Mouse (Mus musculus) heart, adult 9 months (tissue): ENCODE measurements around the gene Hist3h2a.
"Not testable (repeated sequence)": the region's sequence is repeated elsewhere in the genome, so short reads cannot be mapped to it uniquely, and the experiment has no call there.

Experiments
- DNase-seq, 2 experiments: peaks; one replicate each; pipeline ENCODE4 v3.0.0; 2022; ENCODE audit warnings: low spot score in 2 of 2

Hist3h2a gene

DNA sequence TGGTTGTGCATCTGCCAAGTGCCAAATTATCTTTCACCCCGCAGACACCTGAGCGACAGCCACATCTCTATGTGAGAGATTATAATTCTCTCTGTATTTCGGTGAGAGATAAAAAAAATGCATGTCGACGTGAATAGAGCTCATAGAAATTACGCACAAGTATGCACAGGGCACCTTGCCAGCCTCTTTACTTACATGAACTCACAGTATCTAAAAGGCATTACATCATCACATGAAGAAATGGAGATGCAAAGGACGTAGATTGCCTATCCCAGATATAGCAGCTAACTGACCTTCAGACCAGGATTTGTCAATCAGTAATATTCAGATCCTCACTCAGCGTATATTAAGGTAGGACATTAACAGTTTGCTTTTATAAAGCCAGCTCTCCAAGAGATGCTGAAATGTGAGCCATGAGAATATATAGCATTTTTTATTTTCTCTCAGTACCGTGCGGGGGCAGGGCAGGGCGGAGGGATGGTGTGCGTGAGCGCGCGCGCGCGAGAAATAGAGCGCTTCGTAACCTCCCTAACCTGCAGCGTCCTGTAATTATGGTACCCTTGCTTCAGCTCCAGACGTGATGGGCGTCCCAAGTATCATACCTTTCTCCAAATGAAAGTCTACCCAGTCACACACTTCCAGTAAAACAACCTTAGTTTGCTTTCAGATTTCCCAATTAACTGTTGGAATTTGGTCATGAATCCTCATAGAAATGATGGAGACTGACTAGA, 6.5 kb upstream of the Hist3h2a start:
- DNase-seq, result no peak

DNA sequence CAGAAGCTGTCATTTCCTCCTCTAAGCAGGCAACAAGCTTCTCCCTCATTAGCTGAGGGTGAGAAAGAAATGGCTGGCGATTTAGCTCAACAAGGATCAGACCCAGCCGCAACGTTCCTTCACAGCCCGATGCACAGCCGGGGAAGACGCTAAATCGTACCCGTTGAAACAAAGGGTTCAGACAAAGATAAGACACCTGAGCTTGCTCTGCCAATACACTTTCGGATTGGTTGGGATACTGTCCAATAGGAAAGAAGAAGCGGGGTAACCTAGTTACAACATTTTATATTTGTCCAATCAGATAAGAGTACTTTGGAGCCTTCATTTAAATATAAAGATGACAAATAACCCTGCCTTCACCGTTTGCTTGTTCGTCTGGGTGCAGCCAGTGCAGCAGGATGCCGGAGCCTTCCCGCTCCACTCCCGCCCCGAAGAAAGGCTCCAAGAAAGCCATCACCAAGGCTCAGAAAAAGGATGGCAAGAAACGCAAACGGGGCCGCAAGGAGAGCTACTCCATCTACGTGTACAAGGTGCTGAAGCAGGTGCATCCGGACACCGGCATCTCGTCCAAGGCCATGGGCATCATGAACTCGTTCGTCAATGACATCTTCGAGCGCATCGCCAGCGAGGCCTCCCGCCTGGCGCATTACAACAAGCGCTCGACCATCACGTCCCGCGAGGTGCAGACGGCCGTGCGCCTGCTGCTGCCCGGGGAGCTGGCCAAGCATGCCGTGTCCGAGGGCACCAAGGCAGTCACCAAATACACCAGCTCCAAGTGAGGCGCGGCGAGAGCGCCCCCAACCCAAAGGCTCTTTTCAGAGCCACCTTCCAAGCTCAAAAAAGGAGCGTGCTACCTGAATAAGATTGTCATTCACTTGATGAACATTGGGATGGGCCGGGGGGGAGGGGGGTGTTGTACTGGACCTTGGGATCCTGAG, 5.7 kb upstream of the Hist3h2a start, which contains the start of gene Hist3h2ba:
TSS of gene Hist3h2ba (plus strand) at position 379 of the 938 bp plus-strand sequence.
- peak; percentile 69 to 86 for DNase-seq

DNA sequence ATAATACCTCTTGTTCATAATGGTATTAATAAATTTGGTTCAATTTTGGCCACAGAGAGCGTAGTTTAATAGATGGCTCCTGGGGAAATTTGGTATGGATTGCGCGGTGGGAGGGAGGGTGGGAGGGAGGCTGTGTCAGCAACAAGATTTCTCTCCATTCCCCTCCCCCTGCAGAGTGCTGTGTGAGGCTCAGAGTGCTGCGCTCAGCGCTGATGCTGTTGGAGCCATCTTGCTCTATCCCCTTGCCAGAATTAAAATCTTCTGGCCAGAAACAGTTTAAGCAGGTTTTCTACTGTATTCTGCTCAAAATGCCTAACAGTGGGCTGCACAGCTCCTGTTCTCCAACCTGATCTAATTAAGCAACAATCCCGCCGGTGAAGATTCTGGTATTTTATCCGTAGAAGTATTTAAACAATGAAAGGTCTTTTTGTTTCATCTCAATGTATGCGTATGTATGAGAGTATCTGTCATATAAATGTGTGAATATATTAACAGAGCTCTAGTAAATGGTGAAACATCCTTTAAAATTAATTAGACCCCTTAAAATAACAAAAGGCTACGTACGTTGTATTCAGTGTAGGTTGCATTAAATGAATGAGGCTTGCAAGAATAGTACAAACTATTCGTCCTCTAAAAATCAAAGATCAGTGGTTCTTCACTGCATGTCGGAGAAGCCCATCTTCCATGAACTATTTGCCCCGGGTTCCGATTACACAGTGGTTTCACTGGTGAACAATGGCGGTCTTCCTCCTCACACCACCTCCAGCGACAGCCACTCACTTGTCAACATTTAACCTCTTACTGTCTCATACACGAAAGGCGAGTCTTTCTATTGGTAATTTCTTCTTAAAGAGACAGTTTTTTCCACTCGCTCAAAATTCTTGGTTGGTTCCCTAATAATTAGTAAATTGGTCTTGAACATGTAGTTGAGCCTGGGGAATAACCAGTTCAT, 4.7 kb upstream of the Hist3h2a start:
- no peak for DNase-seq

DNA sequence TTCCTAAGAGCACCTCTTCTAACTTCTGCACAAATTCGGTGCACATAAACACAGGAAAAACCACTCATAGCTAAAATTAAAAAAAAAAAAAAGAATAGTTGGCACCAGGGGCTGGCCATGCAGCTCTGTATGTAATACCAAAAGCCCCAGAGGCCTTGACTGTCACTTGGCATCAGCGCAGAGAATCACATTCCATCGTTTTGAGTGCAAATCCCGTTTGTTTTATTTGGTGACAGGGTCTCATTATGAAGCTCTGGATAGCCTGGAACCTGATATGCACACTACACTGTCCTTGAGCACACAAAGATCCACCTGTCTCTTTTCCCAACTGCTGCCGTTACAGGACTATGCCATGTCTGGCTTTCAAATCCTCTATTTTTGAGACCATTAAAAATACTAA, 3.3 kb upstream of the Hist3h2a start:
- DNase-seq, result no peak

DNA sequence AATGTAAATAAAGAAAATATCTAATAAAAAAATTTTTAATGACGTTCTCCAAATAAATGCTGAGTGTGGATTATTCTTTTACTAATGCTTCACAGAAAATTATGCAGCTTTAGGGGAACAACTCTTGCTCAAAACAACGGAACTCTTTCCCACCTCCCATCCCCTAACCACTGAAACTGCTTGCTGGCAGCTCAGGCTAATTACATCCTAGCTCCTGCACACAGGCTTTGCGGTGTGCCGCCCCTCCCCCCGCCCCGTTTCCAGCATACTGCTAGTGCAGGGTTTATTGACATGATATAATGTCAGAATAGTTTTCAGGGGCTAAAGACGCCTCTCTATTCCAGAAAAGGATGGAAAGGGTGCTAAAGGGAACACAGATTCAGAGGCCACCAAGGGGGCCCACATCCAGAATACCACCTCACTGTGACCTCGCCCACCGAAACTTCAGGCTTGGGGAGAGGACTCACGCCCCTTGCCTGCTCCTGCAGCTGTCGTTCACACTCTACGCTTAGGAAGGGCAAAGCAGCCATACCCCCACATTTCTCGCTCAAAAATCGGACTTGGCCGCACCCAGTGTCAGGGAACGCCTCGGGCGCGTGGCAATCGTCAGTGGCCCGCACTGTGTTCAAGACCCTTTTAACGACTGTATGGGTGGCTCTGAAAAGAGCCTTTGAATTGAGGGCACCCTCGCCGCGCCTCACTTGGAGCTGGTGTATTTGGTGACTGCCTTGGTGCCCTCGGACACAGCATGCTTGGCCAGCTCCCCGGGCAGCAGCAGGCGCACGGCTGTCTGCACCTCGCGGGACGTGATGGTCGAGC, 925 bp upstream of the Hist3h2a start:
- peak in 1 of 2 experiments; percentile 24 for DNase-seq

DNA sequence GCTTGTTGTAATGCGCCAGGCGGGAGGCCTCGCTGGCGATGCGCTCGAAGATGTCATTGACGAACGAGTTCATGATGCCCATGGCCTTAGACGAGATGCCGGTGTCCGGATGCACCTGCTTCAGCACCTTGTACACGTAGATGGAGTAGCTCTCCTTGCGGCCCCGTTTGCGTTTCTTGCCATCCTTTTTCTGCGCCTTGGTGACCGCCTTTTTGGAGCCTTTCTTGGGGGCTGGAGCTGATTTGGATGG, 390 bp upstream of the Hist3h2a start:
- not testable (repeated sequence) for DNase-seq

DNA sequence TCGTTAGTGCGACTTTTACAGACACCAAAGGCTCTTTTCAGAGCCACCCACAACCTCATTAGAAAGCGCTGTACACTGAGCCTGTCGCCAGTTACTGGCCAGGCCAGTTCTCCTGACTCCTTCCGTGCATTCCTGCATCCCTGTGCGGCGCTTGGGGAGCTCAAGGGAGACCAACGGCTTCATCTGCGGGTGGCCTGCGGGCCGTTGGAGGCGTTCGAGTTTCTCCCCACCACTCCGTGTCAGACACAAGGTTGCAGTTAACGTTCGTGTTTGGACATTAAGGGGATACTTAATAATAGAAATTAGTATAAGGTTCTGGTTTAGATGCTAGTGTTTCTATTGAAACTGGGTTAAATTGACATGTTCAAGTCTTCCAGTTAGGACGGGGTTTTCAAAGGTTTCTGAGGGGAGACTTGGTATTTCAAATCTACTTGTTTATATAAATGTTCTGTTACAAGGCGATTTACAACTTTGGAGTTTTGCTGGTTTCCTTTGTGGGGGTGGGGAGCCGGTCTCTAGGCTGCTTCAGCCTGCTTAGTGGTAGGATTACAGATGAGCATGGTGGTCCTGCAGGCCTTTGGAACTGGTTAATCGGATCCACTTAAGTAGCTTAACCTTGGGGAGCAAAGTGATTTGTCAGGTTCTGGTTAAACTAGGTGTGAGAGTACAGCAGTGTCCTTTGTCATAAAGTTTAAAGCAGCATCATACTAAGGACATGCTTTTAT, 820 bp downstream of the Hist3h2a start:
- no peak for DNase-seq

DNA sequence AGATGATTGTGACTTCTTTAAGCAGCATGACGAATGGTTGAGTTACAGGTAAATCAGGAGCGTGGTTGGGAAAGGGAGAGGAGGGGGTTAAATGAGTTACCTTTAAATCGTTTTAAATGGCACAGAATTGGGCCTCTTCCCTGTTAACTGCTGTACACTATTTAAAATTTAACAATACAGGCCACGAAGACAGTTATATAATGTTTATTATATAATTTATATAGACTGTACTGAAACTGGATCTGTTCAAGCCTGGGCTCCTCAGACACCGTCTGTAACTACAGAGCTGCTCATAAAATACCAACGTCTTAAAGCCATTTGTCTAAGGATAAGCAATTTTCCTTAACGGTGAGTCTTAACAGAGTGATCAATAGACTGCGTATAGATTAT, 1.4 kb downstream of the Hist3h2a start:
- DNase-seq, result no peak

DNA sequence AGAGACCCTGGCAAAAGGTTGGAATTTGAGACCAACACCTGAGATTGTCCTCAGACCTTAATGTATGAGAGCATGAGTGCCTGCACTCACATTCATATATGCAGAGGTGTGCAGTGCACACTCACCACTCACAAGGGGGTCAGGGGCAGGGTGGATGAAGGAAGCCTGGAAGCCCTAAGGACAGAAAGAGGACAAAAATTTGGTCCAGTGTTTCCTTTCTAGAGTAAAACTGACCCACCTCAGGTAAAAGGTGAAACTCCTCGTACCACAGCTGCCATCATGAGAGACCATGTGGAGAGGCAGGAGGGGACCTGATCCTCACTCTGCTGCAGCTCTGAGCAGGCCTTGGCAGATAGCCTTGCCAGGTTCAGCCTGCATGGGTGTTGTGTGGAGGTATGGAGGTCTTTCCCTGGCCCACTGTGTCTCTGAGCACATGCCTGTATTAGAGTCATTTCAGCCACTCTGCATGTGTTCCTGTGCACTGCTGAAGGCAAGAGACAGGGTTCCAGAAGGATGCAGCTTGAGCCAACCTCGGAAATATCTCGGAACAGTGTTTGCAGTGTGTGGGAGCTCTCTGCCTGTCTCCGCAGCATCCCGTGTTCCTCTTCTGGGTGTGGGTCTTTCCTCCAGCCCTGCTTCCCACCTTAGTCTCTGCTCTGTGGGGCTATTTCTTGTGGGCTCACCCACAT, 2.9 kb downstream of the Hist3h2a start:
- DNase-seq, result no peak

DNA sequence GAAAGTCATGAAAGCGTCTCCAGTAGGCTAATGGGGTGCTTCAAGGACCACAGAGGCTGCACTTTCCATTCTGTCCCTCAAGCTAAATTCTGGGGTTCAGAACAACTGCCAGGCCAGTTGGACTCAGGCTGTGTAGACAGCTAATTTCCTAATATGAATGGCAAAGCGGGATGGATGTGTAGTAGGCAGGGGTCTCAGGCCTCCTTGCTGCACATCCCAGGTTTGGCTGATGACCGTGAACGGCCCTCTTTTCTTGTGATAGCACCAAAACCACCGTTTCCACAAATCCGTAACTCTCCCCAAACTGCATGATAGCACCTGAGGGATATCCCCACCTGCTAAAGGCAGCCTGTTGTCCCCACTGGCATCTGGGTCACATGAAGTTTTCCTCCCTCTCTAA, 4.1 kb downstream of the Hist3h2a start:
- DNase-seq, result no peak

DNA sequence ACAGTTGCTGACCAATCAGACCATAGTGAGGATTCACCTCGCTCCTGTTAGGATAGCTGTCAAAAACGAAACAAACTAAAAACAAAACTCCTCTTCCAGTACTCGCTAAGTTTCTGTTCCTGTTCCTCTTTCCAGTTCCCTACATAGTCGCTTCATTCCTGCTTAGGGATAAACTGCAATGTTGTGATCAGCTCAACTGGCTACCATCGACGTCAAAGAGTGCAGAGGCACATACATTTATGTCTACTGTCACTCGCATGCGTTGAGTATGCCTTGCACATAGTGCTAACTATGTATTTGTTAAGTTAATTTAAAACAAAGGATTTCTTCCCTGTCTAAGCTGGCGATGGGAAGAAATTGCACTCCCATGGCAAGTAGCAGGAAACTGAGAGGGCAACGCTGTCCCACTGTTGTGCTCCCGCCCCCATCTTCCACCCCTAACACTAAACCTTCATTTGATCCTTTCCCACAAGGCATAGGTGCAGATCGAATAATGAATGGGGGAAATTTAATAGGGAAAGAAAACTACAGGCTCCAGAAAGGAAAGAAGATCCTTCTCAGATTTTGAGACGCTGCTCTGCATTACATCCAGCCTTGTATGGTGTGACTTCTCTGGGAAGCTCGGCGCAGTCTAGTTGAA, 4.8 kb downstream of the Hist3h2a start:
- DNase-seq, result no peak

DNA sequence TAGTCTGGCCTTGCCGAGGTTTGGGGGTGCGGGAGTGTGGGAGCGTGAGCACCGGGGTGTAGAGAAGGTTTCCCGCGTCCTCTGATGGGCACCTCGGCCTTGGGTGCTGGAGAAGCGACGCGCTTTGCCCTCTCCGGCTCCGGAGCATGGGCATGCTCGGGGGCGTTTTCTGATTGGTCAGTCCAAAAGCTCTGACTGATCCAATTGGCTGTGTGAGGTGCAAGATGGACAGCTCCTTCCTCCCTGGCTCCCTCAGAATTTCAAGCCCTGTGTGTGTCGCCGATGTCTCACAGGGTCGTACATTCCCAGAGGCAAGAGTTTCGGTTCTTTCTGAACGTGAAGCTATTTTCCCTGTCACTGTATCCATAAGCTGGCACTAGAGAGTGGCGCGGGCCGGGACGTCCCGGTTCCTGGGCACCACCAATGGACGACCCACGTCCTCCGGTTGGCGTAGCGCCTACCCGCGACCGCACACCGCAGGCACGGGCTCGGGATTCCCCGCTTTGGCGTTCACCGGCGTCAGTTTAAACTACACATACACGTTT, 5.5 kb downstream of the Hist3h2a start:
- peak; percentile 86 to 91 for DNase-seq

DNA sequence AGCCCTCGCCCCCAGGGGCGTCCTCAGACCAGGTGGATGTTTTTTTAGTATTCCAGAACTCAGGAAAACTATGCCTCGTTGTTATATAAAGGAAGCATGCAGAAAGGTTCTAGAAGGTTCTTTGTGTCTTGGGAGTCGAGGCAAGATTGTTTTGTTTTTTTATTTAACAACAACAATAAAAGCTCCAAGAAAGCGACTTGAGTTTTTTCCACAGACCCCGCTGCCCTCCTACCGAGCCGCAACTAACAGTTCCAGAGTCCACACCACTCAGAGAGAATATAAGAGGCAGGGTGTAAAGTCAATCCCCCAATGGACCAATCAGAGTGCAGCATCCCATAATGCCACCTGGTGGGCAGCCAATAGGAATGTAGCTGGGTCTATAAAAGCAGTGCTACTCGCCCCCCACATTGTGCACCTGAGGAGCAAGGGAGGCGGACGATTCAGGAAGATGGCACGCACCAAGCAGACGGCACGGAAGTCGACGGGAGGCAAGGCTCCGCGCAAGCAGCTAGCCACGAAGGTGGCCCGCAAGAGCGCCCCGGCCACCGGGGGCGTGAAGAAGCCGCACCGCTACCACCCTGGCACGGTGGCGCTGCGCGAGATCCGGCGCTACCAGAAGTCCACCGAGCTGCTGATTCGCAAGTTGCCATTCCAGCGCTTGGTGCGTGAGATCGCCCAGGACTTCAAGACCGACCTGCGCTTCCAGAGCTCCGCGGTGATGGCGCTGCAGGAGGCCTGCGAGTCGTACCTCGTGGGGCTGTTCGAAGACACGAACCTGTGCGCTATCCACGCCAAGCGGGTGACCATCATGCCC, 7.1 kb downstream of the Hist3h2a start:
- no peak for DNase-seq

DNA sequence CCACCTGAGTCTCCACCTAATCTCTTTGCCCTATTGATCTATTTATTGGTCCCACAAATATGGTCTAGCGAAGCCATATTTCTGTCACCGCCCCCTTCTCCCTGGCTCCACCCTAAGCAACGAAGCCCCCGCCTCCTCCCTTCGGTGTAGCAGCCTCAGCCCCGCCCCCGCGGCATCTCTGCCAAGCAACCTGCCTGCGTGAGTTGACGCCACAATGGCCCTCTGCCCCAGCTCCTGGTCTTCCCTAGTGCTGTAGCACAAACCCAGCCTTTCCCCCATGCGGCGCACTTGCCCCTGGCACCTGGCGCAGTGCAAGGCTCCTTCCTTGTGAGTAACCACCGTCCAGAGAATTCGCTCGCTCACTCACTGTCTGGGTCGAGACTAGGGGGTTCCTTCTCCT, 9.1 kb downstream of the Hist3h2a start:
- DNase-seq, result no peak

DNA sequence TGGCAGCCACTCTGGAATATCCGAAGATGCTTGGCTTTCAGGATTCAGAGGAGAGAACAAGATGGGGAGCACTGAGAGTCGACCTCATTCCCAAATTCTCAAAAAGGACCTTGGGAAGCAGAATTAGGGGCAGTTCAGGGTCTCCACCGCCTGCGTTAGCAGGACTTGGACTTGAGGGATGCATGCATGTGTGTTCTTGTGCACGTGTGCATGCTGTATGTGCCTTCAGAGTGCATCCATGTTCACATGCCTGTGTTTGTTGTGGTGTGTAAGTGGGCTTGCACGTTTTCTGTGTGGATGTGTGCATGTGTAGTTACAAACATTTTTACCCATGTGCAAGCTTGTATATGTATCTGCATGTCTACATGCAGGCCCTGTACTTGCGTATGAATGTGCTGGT, 9.7 kb downstream of the Hist3h2a start:
- no peak for DNase-seq

DNA sequence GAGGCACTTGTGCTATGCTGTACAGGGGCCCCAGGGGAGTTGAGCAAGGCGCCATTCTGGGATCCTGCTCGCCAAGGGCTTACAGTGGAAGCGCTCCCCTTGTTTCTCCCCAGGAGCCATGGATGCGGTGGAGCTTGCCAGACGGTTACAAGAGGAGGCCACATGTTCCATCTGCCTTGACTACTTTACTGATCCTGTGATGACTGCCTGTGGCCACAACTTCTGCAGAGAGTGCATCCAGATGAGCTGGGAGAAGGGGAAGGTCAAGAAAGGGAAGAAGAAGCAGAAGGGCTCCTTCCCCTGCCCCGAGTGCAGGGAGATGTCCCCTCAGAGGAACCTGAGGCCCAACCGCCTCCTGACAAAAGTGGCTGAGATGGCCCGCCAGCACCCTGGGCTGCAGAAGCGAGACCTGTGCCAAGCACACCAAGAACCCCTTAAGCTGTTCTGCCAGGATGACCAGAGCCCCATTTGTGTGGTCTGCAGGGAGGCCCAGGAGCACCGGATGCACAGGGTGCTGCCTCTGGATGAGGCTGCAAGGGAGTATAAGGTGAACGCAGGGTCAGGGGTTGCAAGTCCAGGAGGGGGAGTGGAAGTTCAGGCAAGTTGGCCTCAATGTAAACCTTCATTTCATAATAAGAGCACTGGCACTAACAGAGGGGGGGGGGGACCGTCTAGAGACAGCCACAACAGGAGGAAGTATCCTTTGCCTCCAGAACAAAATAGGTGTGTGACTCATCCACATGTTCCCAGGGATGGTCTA, 10.7 kb downstream of the Hist3h2a start:
- DNase-seq, result no peak

DNA sequence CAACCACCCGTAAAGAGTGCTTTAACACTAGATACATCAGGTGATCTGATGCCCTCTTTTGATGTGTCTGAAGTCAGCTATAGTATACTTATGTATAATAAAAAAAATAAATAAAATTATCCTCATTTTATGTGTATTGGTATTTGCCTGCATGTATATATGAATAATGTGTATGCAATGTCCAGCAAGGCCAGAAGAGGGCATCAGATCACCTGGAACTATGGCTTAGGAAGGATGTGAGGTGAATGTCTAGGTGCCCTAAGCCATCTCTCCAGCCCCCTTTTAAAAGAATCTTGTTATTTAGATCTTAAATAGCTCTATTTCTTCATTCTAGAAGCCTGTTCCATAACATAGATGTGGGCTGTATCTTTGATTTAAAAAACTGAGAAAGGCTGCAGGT, 12.9 kb downstream of the Hist3h2a start:
- DNase-seq, result no peak

DNA sequence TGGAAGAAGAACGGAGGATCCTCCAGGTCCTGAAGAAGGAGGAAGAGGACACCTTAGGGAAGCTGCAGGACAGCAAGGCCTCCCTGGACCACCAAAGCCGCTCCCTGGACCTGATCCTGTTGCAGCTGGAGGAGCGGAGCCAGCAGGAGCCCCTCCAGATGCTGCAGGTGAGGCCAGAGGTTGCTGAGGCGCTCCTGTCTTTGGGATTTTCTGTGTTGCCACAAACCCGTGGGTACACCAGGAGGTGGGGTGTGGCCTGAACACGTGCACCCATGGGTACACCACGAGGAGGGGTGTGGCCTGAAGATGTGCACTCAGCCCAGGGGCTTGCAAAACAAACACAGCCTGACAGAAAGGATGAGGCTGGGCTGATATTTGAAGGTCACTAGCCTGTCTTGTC, 14.1 kb downstream of the Hist3h2a start:
- no peak for DNase-seq
